Mouse (Mus musculus) stomach, embryonic 16.5 days (tissue): ENCODE measurements around the gene 1110004F10Rik. TPM values are rescaled to one million over a fixed set of nuclear protein-coding genes. Genes with fewer than 3 reads are reported as not detected.
"Not testable (repeated sequence)": the region's sequence is repeated elsewhere in the genome, so short reads cannot be mapped to it uniquely, and the experiment has no call there.

Experiments used
- ATAC-seq: fragments of 200-750 bp; cut with Nextera tagmentation; 2 replicates; pipeline ENCODE4 v1.8.0; 2017; ENCODE audit warnings: moderate number of reproducible peaks, moderate TSS enrichment; ENCODE audit not compliant: insufficient read depth, low FRiP score
- H3K27ac ChIP-seq: fragments of 300-500 bp; sonication (generic); 2 replicates; pipeline ENCODE4 v1.5.1; 2014; ENCODE audit warnings: low read length
- H3K27me3 ChIP-seq: fragments of 300-500 bp; sonication (generic); 2 replicates; pipeline ENCODE4 v1.6.1; 2014; ENCODE audit warnings: low read length, control low read depth, mixed read lengths; ENCODE audit not compliant: control insufficient read depth, insufficient read depth
- H3K36me3 ChIP-seq: fragments of 300-500 bp; sonication (generic); 2 replicates; pipeline ENCODE4 v1.6.1; 2014; ENCODE audit warnings: low read length; ENCODE audit not compliant: control insufficient read depth, insufficient read depth
- H3K4me1 ChIP-seq: fragments of 300-500 bp; sonication (generic); 2 replicates; pipeline ENCODE4 v1.6.1; 2014; ENCODE audit warnings: low read length, control low read depth, mixed read lengths; ENCODE audit not compliant: control insufficient read depth, insufficient read depth
- H3K4me2 ChIP-seq: fragments of 300-500 bp; sonication (generic); 2 replicates; pipeline ENCODE4 v1.6.1; 2014; ENCODE audit warnings: low read depth, low read length, mixed read lengths
- H3K4me3 ChIP-seq: fragments of 300-500 bp; sonication (generic); replicated peaks from 2 replicates; pipeline ENCODE4 v1.5.1; 2014; ENCODE audit warnings: mild to moderate bottlenecking, low read length
- H3K9ac ChIP-seq: fragments of 300-500 bp; sonication (generic); 2 replicates; pipeline ENCODE4 v1.6.1; 2014; ENCODE audit warnings: low read length
- H3K9me3 ChIP-seq: fragments of 300-500 bp; sonication (generic); replicated peaks from 2 replicates; pipeline ENCODE4 v1.6.1; 2016; ENCODE audit warnings: low read length, control low read depth; ENCODE audit not compliant: control insufficient read depth
- WGBS: fragments of 180-500 bp; shearing (Covaris S2); extraction: QIAGEN DNeasy Blood & Tissue Kit; methylation state at CpG from one replicate; pipeline ENCODE4 v1.1.7; 2014; 5-methylcytosine and 5-hydroxymethylcytosine counted together
- polyA plus RNA-seq: library from polyadenylated mRNA; unstranded; fragments of >200 nt; fragmentation: Nextera tagmentation; extraction: Ambion mirVana; gene quantifications from 2 replicates; pipeline ENCODE4 v1.2.1, GENCODE M21; 2015

The 1110004F10Rik gene
- polyA plus RNA-seq, 1 experiment from 2014 or later: 221 TPM

GRCm38 (mm10) chr7:116084366-116084765 is 45.2 kb downstream of the 1110004F10Rik start, which contains the start of gene Gm4353:
Gene Gm4353 (minus strand): TSS chr7:116084635.
- not testable (repeated sequence) for H3K4me3 ChIP-seq, H3K9me3 ChIP-seq, H3K36me3 ChIP-seq, H3K4me1 ChIP-seq, ATAC-seq, H3K27ac ChIP-seq, H3K9ac ChIP-seq, H3K4me2 ChIP-seq, H3K27me3 ChIP-seq
- WGBS: 96% methylated on average over 11 of the region's 11 CpGs

- H3K9ac ChIP-seq: peak overlapping the region; percentile 90
- ATAC-seq: peak; percentile 100
- peaks cover 7% of the 10 kb centered on the region; the same call in 1 of the 2 replicates for H3K4me1 ChIP-seq
- H3K36me3 ChIP-seq: no peaks in the 10 kb centered on the region
- H3K4me3 ChIP-seq: peak overlapping the region; percentile 74
- H3K4me2 ChIP-seq: peak overlapping the region; percentile 95
- WGBS: under 1% methylated on average over 38 of the region's 38 CpGs
- H3K27me3 ChIP-seq: no peaks in the 10 kb centered on the region
- no peaks in the 10 kb centered on the region for H3K9me3 ChIP-seq
- H3K27ac ChIP-seq: peak overlapping the region; percentile 93
Measured at GRCm38 (mm10) chr7:116092710-116093465, 53.7 kb downstream of the 1110004F10Rik start.

GRCm38 (mm10) chr7:116093466-116093850 is 54.3 kb downstream of the 1110004F10Rik start:
- ATAC-seq: peak; percentile 79
- Histone ChIP-seq H3K36me3 (no peaks in the 10 kb centered on the region), H3K9me3 (no peaks in the 10 kb centered on the region), H3K4me3 (peak overlapping the region; percentile 74), H3K27me3 (no peaks in the 10 kb centered on the region), H3K9ac (peak overlapping the region; percentile 90), H3K27ac (peak overlapping the region; percentile 93), H3K4me2 (peak overlapping the region; percentile 95), H3K4me1 (peaks cover 7% of the 10 kb centered on the region; the same call in 1 of the 2 replicates)
- 0% methylated on average over 19 of the region's 19 CpGs for WGBS

GRCm38 (mm10) chr7:116099952-116100528 is 60.8 kb downstream of the 1110004F10Rik start:
- 77% methylated on average over 7 of the region's 7 CpGs for WGBS

GRCm38 (mm10) chr7:116103091-116103490 is 63.9 kb downstream of the 1110004F10Rik start:
- 98% methylated on average over 9 of the region's 9 CpGs for WGBS
- Histone ChIP-seq H3K4me2 (no peak overlapping the region), H3K9me3 (no peaks in the 10 kb centered on the region), H3K9ac (no peak overlapping the region), H3K27ac (no peak overlapping the region), H3K4me1 (no peaks in the 10 kb centered on the region), H3K4me3 (no peak overlapping the region), H3K36me3 (peaks cover 16% of the 10 kb centered on the region), H3K27me3 (no peaks in the 10 kb centered on the region)
- no peak for ATAC-seq

More at GRCm38 (mm10) chr7:116099952-116100528, 60.8 kb downstream of the 1110004F10Rik start:
- Histone ChIP-seq H3K9ac (no peak overlapping the region), H3K4me1 (0 out of 2 replicates have a peak, but pooled peaks cover 2% of the 10 kb centered on the region), H3K27me3 (no peaks in the 10 kb centered on the region), H3K36me3 (peaks cover 12% of the 10 kb centered on the region), H3K4me2 (no peak overlapping the region), H3K27ac (no peak overlapping the region), H3K9me3 (no peaks in the 10 kb centered on the region), H3K4me3 (no peak overlapping the region)
- ATAC-seq: peak; percentile 40; the same call in 1 of the 2 replicates

- H3K4me3 ChIP-seq: no peak overlapping the region
- H3K9ac ChIP-seq: no peak overlapping the region
- WGBS: 61% methylated on average over 3 of the region's 3 CpGs
- H3K27ac ChIP-seq: no peak overlapping the region
- no peaks in the 10 kb centered on the region; the same call in 1 of the 2 replicates for H3K36me3 ChIP-seq
- H3K9me3 ChIP-seq: no peaks in the 10 kb centered on the region
- no peak overlapping the region for H3K4me2 ChIP-seq
- no peaks in the 10 kb centered on the region for H3K4me1 ChIP-seq
- H3K27me3 ChIP-seq: no peaks in the 10 kb centered on the region
- ATAC-seq: no peak
Measured at GRCm38 (mm10) chr7:116110661-116111060, 71.5 kb downstream of the 1110004F10Rik start.

GRCm38 (mm10) chr7:116111546-116111945 is 72.3 kb downstream of the 1110004F10Rik start:
- Histone ChIP-seq H3K4me2 (no peak overlapping the region), H3K27ac (no peak overlapping the region), H3K9ac (no peak overlapping the region), H3K36me3 (no peaks in the 10 kb centered on the region; the same call in 1 of the 2 replicates), H3K4me1 (no peaks in the 10 kb centered on the region), H3K9me3 (no peaks in the 10 kb centered on the region), H3K27me3 (no peaks in the 10 kb centered on the region), H3K4me3 (no peak overlapping the region)
- ATAC-seq: no peak
- WGBS: 84% methylated on average over 6 of the region's 6 CpGs

- ATAC-seq: no peak
- H3K4me3 ChIP-seq: no peak overlapping the region
- no peaks in the 10 kb centered on the region for H3K4me1 ChIP-seq
- no peak overlapping the region for H3K27ac ChIP-seq
- H3K4me2 ChIP-seq: no peak overlapping the region
- WGBS: 72% methylated on average over 12 of the region's 12 CpGs
- H3K27me3 ChIP-seq: no peaks in the 10 kb centered on the region
- no peak overlapping the region for H3K9ac ChIP-seq
- 0 out of 2 replicates have a peak, but pooled peaks cover 3% of the 10 kb centered on the region for H3K9me3 ChIP-seq
- H3K36me3 ChIP-seq: no peaks in the 10 kb centered on the region
Measured at GRCm38 (mm10) chr7:116115216-116115930, 76.2 kb downstream of the 1110004F10Rik start.
